Mouse (Mus musculus) thymus, postnatal 4 days (tissue): ENCODE results near the gene Bicdl1.

Source experiments
- DNase-seq: peaks from one replicate; pipeline ENCODE4 v3.0.0; 2021

Gene Bicdl1

GRCm38 (mm10) chr5:115666366-115667065 lies 64.9 kb downstream of the Bicdl1 start:
- DNase-seq: no peak

- DNase-seq: no peak
Observed at GRCm38 (mm10) chr5:115662658-115663057, 68.8 kb downstream of the Bicdl1 start.

- no peak for DNase-seq
Observed at GRCm38 (mm10) chr5:115658352-115658751, 73.1 kb downstream of the Bicdl1 start.

- no peak for DNase-seq
Observed at GRCm38 (mm10) chr5:115657234-115657633, 74.2 kb downstream of the Bicdl1 start.

GRCm38 (mm10) chr5:115656677-115657076 lies 74.7 kb downstream of the Bicdl1 start:
- DNase-seq: no peak

- no peak for DNase-seq
Observed at GRCm38 (mm10) chr5:115653776-115654175, 77.6 kb downstream of the Bicdl1 start.

GRCm38 (mm10) chr5:115652681-115653575 lies 78.5 kb downstream of the Bicdl1 start:
- peak; percentile 100 for DNase-seq

GRCm38 (mm10) chr5:115651821-115652220 lies 79.6 kb downstream of the Bicdl1 start:
- DNase-seq: no peak

- no peak for DNase-seq
Observed at GRCm38 (mm10) chr5:115650885-115651284, 80.5 kb downstream of the Bicdl1 start.

- DNase-seq: no peak
Observed at GRCm38 (mm10) chr5:115649699-115650098, 81.7 kb downstream of the Bicdl1 start.

GRCm38 (mm10) chr5:115648876-115649275 lies 82.5 kb downstream of the Bicdl1 start:
- no peak for DNase-seq

GRCm38 (mm10) chr5:115644192-115644591 lies 87.2 kb downstream of the Bicdl1 start:
- peak; percentile 58 for DNase-seq

- peak; percentile 52 for DNase-seq
Observed at GRCm38 (mm10) chr5:115635536-115635935, 95.9 kb downstream of the Bicdl1 start.

GRCm38 (mm10) chr5:115634046-115634445 lies 97.4 kb downstream of the Bicdl1 start:
- DNase-seq: no peak

GRCm38 (mm10) chr5:115633060-115633459 lies 98.4 kb downstream of the Bicdl1 start:
- DNase-seq: no peak

GRCm38 (mm10) chr5:115632358-115632714 lies 99.1 kb downstream of the Bicdl1 start:
- peak; percentile 68 for DNase-seq

- peak; percentile 97 for DNase-seq
Observed at GRCm38 (mm10) chr5:115631505-115632357, 99.7 kb downstream of the Bicdl1 start, which contains the start of gene Rab35. Rab35 (plus strand) TSS chr5:115631908.

GRCm38 (mm10) chr5:115630291-115630690 lies 101.1 kb downstream of the Bicdl1 start:
- no peak for DNase-seq

- no peak for DNase-seq
Observed at GRCm38 (mm10) chr5:115629672-115630071, 101.7 kb downstream of the Bicdl1 start.

GRCm38 (mm10) chr5:115628083-115628482 lies 103.3 kb downstream of the Bicdl1 start:
- DNase-seq: no peak

GRCm38 (mm10) chr5:115626237-115626886 lies 105.1 kb downstream of the Bicdl1 start:
- no peak for DNase-seq

GRCm38 (mm10) chr5:115623694-115624440 lies 107.6 kb downstream of the Bicdl1 start:
- no peak for DNase-seq
